Mouse (Mus musculus) lung, adult 2 months (tissue): ENCODE measurements at regions not wholly inside any gene's neighbourhood (a gene's known extent, or its start where the extent isn't known, plus 50 kb on each side); places are given as distances from the start of the nearest gene placed in this dataset.

Experiments used
- DNase-seq: peaks from one replicate; pipeline ENCODE4 v3.0.0; 2022
- H3K4me1 ChIP-seq: fragments of 200-500 bp; 2 replicates; pipeline ENCODE4 v1.6.1; 2011; ENCODE audit warnings: low read length; ENCODE audit not compliant: control insufficient read depth, insufficient read depth
- H3K4me3 ChIP-seq: fragments of 200-500 bp; replicated peaks from 2 replicates; pipeline ENCODE3; 2011; ENCODE audit warnings: low read depth, mild to moderate bottlenecking, control low read depth, low read length; ENCODE audit errors: extremely low read depth
- CTCF ChIP-seq: fragments of 200-500 bp; IDR thresholded peaks from 2 replicates; pipeline ENCODE4 v1.5.1; 2011; ENCODE audit warnings: mild to moderate bottlenecking, low read length, control low read depth; ENCODE audit not compliant: insufficient read depth
- POLR2A ChIP-seq: fragments of 200-500 bp; IDR thresholded peaks from 2 replicates; pipeline ENCODE4 v1.6.1; 2011; ENCODE audit warnings: low read depth, mild to moderate bottlenecking, control low read depth, low read length, borderline replicate concordance; ENCODE audit errors: extremely low read depth
- WGBS: fragments of 180-500 bp; shearing (Covaris S2); methylation state at CpG from one replicate; pipeline ENCODE4 v1.1.7; 2018; 5-methylcytosine and 5-hydroxymethylcytosine counted together

GRCm38 (mm10) chrX:11591391-11592187, 264.0 kb downstream of the H2al1j start:
- WGBS: 48% methylated on average over 10 of the region's 10 CpGs
- Histone ChIP-seq H3K4me3 (no peak overlapping the region), H3K4me1 (no peaks in the 10 kb centered on the region; the same call in 1 of the 2 replicates)
- no peak for DNase-seq
- peak; percentile 32; the same call in 1 of the 2 replicates for TF ChIP-seq CTCF
- no peak for TF ChIP-seq POLR2A

GRCm38 (mm10) chrX:11594542-11594941, 266.9 kb downstream of the H2al1j start:
- no peak for TF ChIP-seq CTCF
- TF ChIP-seq POLR2A: no peak
- Histone ChIP-seq H3K4me3 (no peak overlapping the region), H3K4me1 (no peaks in the 10 kb centered on the region; the same call in 1 of the 2 replicates)
- DNase-seq: no peak
- WGBS: 38% methylated on average over 3 of the region's 3 CpGs

GRCm38 (mm10) chrX:11597548-11597947, 269.9 kb downstream of the H2al1j start:
- Histone ChIP-seq H3K4me3 (no peak overlapping the region), H3K4me1 (no peaks in the 10 kb centered on the region)
- DNase-seq: no peak
- WGBS: 78% methylated on average over 7 of the region's 7 CpGs
- TF ChIP-seq CTCF: no peak

- 43% methylated on average over 8 of the region's 8 CpGs for WGBS
- DNase-seq: no peak
- H3K4me3 ChIP-seq: no peak overlapping the region
- TF ChIP-seq CTCF (no peak), POLR2A (no peak)
- H3K4me1 ChIP-seq: no peaks in the 10 kb centered on the region
Observed at GRCm38 (mm10) chrX:11614237-11614636, 286.6 kb downstream of the H2al1j start.

DNA sequence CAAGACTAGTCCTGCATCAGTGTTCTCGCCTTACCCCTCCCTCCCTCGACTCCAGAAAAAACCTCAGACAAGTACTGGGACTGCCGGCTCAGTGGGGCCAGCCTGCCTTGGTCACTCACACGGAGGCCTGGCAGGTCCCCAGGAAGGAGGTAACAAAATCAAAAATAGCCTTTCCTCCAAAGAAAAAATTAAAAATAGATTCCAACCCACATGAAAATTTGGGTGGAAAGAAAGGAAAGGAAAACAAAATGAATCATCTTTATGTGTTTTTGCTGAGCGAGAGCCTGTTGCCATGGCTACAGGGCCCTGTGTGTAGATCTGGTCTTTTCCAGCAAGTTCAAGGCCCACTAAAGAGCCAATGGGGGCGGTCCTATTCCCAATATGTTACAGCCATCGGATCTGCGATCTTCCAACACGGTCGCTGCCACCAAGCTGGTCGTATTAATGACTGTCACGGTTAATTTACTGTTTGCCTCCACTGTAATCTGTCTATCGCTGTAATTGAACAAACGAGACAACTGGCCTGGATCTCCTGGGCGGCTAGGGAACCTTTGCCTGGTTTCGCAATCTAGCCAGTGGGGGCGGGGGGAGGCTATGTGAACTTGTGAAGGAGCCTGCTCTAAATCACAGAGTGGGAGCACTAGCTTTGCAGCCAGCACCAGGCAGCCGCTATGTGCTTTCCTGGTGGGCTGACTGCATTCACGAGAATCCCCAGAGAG, 293.6 kb downstream of the H2al1j start:
- TF ChIP-seq CTCF (no peak), POLR2A (no peak)
- WGBS: 62% methylated on average over 19 of the region's 19 CpGs
- DNase-seq: peak; percentile 8
- Histone ChIP-seq H3K4me3 (no peak overlapping the region), H3K4me1 (no peaks in the 10 kb centered on the region; the same call in 1 of the 2 replicates)

GRCm38 (mm10) chrX:11626274-11626878, 298.8 kb downstream of the H2al1j start:
- TF ChIP-seq POLR2A (no peak), CTCF (no peak)
- no peak for DNase-seq
- Histone ChIP-seq H3K4me3 (no peak overlapping the region), H3K4me1 (no peaks in the 10 kb centered on the region; the same call in 1 of the 2 replicates)
- WGBS: 67% methylated on average over 10 of the region's 10 CpGs

DNA sequence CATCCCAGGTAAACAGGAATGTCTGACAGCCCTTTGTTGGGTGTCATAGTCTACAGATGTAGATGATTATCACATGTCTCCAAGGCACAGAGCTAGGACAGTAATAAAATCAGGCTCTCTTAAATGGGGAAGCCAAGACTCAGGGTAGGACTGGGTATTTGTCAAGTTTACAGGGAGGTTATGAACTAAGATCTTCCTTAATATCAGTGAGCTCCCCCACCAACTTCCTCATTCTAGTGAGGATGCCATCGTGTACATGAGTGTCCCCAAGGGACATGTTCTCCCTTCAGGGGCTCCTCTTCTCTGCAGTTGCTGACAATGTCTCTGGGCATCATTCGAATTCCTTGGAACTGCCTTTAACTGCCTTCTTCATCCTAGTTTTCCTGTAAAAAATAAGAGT, 301.7 kb downstream of the H2al1j start:
- Histone ChIP-seq H3K4me1 (no peaks in the 10 kb centered on the region), H3K4me3 (no peak overlapping the region)
- no peak for DNase-seq
- TF ChIP-seq POLR2A (no peak), CTCF (no peak)
- WGBS: 66% methylated on average over 2 of the region's 2 CpGs

DNA sequence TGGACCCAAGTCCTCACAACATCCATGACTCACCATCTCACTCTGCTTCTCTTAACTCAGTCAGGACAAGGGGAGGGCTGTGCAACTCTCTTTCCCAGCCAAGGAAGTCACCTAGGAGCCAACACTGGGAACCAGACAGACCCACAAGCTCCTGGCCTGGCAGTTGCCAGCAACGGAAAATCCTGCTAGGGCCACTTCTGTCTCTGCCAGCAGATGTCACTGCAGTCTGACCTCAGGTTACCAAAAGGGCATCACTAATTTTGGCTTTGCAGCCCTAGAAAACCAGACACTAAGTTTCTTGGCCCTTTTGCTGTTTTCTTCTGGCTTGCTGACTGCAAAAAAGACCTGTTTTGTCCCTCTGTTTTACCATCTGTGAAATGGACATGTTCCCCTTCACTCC, 302.3 kb downstream of the H2al1j start:
- 26% methylated on average over 1 of the region's 1 CpGs for WGBS
- no peak for TF ChIP-seq POLR2A
- TF ChIP-seq CTCF: peak; percentile 55
- Histone ChIP-seq H3K4me3 (no peak overlapping the region), H3K4me1 (no peaks in the 10 kb centered on the region)
- peak; percentile 25 for DNase-seq

DNA sequence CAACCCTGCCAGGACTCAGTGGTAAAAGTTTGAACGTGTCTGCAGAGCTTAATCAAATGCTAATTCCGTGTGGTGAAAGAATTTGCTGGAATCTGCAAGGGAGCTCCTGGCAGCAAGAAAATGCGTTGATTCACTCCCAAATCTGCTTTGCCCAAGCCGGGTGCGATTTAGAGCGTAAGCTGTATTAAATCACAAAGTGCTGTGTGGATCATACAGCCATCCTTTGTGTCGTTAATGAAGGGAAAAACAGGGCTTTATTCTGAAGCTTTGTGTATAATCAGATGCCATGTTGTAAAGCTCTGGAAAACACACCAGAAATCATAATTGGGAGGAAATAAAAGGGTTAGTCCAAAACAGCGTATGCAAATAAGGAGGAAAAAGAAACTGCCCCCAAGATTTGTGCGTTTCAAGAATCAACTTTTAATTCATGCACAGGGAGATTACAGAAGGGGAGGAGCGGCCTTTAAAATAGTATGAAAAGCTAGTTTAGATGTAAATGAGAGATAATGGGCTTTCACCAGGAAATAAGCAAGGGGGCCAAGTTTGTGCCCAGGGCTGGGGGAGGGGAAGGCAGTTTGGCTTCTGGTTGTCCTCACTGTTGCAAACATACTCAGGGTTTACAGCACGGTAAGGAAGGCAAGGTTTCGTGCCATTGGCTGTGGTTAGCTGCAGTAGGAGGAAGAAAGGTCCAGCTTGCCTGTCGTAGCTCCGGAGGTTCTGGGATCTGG, 303.7 kb downstream of the H2al1j start:
- H3K4me3 ChIP-seq: no peak overlapping the region
- 33% methylated on average over 14 of the region's 14 CpGs for WGBS
- DNase-seq: no peak
- no peaks in the 10 kb centered on the region for H3K4me1 ChIP-seq
- TF ChIP-seq CTCF (no peak), POLR2A (no peak)

DNA sequence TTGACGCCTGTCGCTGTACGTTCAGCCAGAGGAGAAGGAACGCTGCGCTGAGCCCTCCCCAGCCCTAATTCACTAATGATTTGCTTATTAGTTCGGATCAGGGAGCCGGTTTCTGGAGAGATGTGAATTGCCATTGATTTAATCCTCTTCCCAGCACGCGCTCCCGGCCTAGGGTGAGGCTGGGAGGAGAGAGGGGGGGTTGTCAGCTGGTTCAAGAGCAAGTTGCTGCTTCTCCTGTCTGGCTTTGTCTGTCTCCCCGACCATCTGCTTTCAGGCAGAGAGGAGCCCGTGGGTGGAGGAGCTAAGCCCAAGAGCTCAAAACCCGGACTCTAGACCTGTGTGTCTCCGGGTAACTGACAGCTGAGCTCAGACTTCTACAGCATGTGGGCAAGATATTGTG, 304.4 kb downstream of the H2al1j start:
- DNase-seq: no peak
- H3K4me3 ChIP-seq: no peak overlapping the region
- H3K4me1 ChIP-seq: no peaks in the 10 kb centered on the region
- WGBS: 47% methylated on average over 14 of the region's 14 CpGs
- TF ChIP-seq CTCF (no peak), POLR2A (no peak)
